Mouse (Mus musculus): Measurements from ENCODE around the gene Mpi.
A peak's percentile ranks its signal among the peaks of the same experiment; 100 is the strongest.

Mpi gene

GRCm38 (mm10) chr9:57552139-57552887, at the start of gene Mpi:
Gene Mpi, minus strand, starts transcription at chr9:57552763.
- peak; percentile 78 for DNase-seq (ENCODE audit: low spot score)

GRCm38 (mm10) chr9:57602098-57602497, 49.5 kb upstream of the Mpi start:
- no peak for DNase-seq (ENCODE audit: low spot score)

GRCm38 (mm10) chr9:57601353-57601706, 48.8 kb upstream of the Mpi start:
- peak; percentile 79 for DNase-seq (ENCODE audit: low spot score)

GRCm38 (mm10) chr9:57600620-57601352, 48.2 kb upstream of the Mpi start:
- no peak for DNase-seq (ENCODE audit: low spot score)

- no peak for DNase-seq (ENCODE audit: low spot score)
Observed at GRCm38 (mm10) chr9:57598851-57599563, 46.4 kb upstream of the Mpi start.

GRCm38 (mm10) chr9:57597929-57598382, 45.4 kb upstream of the Mpi start:
- no peak for DNase-seq (ENCODE audit: low spot score)

- no peak for DNase-seq (ENCODE audit: low spot score)
Observed at GRCm38 (mm10) chr9:57597265-57597664, 44.7 kb upstream of the Mpi start.

GRCm38 (mm10) chr9:57594174-57594509, 41.6 kb upstream of the Mpi start:
- DNase-seq (ENCODE audit: low spot score), result no peak

GRCm38 (mm10) chr9:57593454-57594173, 41.1 kb upstream of the Mpi start:
- no peak for DNase-seq (ENCODE audit: low spot score)

GRCm38 (mm10) chr9:57590726-57591125, 38.2 kb upstream of the Mpi start:
- DNase-seq (ENCODE audit: low spot score), result peak; percentile 37

GRCm38 (mm10) chr9:57589224-57590126, 36.9 kb upstream of the Mpi start, which contains the start of gene Ulk3:
Gene Ulk3, plus strand, starts transcription at chr9:57589452.
- DNase-seq (ENCODE audit: low spot score), result peak; percentile 75

GRCm38 (mm10) chr9:57584991-57585390, 32.4 kb upstream of the Mpi start:
- no peak for DNase-seq (ENCODE audit: low spot score)

- DNase-seq (ENCODE audit: low spot score), result no peak
Observed at GRCm38 (mm10) chr9:57577144-57577849, 24.7 kb upstream of the Mpi start.

- no peak for DNase-seq (ENCODE audit: low spot score)
Observed at GRCm38 (mm10) chr9:57575577-57575976, 23.0 kb upstream of the Mpi start.

GRCm38 (mm10) chr9:57574397-57574796, 21.8 kb upstream of the Mpi start:
- DNase-seq (ENCODE audit: low spot score), result no peak

GRCm38 (mm10) chr9:57568500-57568899, 15.9 kb upstream of the Mpi start:
- DNase-seq (ENCODE audit: low spot score), result no peak

- no peak for DNase-seq (ENCODE audit: low spot score)
Observed at GRCm38 (mm10) chr9:57566846-57567245, 14.3 kb upstream of the Mpi start.

GRCm38 (mm10) chr9:57565741-57566221, 13.2 kb upstream of the Mpi start:
- peak; percentile 65 for DNase-seq (ENCODE audit: low spot score)

GRCm38 (mm10) chr9:57564609-57565008, 12.0 kb upstream of the Mpi start:
- no peak for DNase-seq (ENCODE audit: low spot score)

- no peak for DNase-seq (ENCODE audit: low spot score)
Observed at GRCm38 (mm10) chr9:57562896-57563372, 10.4 kb upstream of the Mpi start.
